Mouse (Mus musculus): ENCODE measurements around the gene Myl6. TPM values are rescaled to one million over a fixed set of nuclear protein-coding genes. Genes with fewer than 3 reads are reported as not detected.

Gene Myl6
- polyA plus RNA-seq, 1 experiment from 2014 or later, result 884 TPM

DNA sequence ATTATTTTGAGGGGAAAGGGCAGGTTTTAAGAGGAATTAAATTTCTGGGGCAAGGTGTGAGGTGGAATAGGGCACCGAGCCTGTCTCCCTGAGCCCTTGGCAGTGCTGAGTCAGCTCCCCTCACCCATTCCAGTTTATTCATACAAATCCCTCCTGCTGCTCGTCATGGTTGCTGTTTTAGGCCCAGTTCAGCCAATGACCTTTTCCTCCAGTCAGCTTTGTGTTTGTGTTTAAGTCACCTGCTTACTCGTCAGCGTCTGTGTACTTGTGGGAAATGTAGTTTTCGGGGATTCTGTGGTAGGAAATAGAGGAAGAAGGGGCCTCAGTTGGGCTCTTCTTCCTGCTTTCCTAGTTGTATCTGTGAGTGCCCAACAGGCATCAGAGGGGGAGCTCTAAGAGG, 4.6 kb downstream of the Myl6 start:
- Histone ChIP-seq H3K27me3 (ENCODE audit: control insufficient read depth, insufficient read depth, low read length) (no peaks in the 10 kb centered on the region), H3K4me3 (replicated peaks; ENCODE audit: low read length) (no peak overlapping the region), H3K4me1 (replicated peaks; ENCODE audit: control insufficient read depth, insufficient read depth, low read length) (peaks cover 23% of the 10 kb centered on the region), H3K9me3 (ENCODE audit: control insufficient read depth, low read length) (no peaks in the 10 kb centered on the region), H3K9ac (no peak overlapping the region), H3K27ac (no peak overlapping the region), H3K4me2 (replicated peaks) (no peak overlapping the region), H3K36me3 (replicated peaks; ENCODE audit: control insufficient read depth, insufficient read depth) (peaks cover 80% of the 10 kb centered on the region)
- DNase-seq (ENCODE audit: low spot score), result no peak
- WGBS, result 60% methylated on average over 5 of the region's 5 CpGs
- ATAC-seq (ENCODE audit: low FRiP score), result no peak

GRCm38 (mm10) chr10:128488776-128489175, 5.2 kb downstream of the Myl6 start:
- Histone ChIP-seq H3K4me1 (replicated peaks; ENCODE audit: control insufficient read depth, insufficient read depth, low read length) (peaks cover 22% of the 10 kb centered on the region), H3K36me3 (replicated peaks; ENCODE audit: control insufficient read depth, insufficient read depth) (peaks cover 86% of the 10 kb centered on the region)

GRCm38 (mm10) chr10:128487861-128488712, 5.9 kb downstream of the Myl6 start:
- H3K4me3 ChIP-seq (replicated peaks; ENCODE audit: low read length), result no peak overlapping the region
- 90% methylated on average over 22 of the region's 22 CpGs for WGBS
- H3K27me3 ChIP-seq (ENCODE audit: control insufficient read depth, insufficient read depth, low read length), result no peaks in the 10 kb centered on the region
- DNase-seq (ENCODE audit: low spot score) (no peak), ATAC-seq (ENCODE audit: low FRiP score) (no peak)
- H3K27ac ChIP-seq, result no peak overlapping the region
- no peaks in the 10 kb centered on the region for H3K9me3 ChIP-seq (ENCODE audit: control insufficient read depth, low read length)
- H3K4me2 ChIP-seq (replicated peaks), result no peak overlapping the region
- peaks cover 22% of the 10 kb centered on the region for H3K4me1 ChIP-seq (replicated peaks; ENCODE audit: control insufficient read depth, insufficient read depth, low read length)
- H3K36me3 ChIP-seq (replicated peaks; ENCODE audit: control insufficient read depth, insufficient read depth), result peaks cover 93% of the 10 kb centered on the region
- no peak overlapping the region for H3K9ac ChIP-seq

More at GRCm38 (mm10) chr10:128488776-128489175, 5.2 kb downstream of the Myl6 start:
- H3K9me3 ChIP-seq (ENCODE audit: control insufficient read depth, low read length), result no peaks in the 10 kb centered on the region
- DNase-seq (ENCODE audit: low spot score) (no peak), ATAC-seq (ENCODE audit: low FRiP score) (no peak)
- WGBS, result 80% methylated on average over 4 of the region's 4 CpGs
- no peak overlapping the region for H3K9ac ChIP-seq
- no peak overlapping the region for H3K4me2 ChIP-seq (replicated peaks)
- no peak overlapping the region for H3K4me3 ChIP-seq (replicated peaks; ENCODE audit: low read length)
- no peak overlapping the region for H3K27ac ChIP-seq
- no peaks in the 10 kb centered on the region for H3K27me3 ChIP-seq (ENCODE audit: control insufficient read depth, insufficient read depth, low read length)

DNA sequence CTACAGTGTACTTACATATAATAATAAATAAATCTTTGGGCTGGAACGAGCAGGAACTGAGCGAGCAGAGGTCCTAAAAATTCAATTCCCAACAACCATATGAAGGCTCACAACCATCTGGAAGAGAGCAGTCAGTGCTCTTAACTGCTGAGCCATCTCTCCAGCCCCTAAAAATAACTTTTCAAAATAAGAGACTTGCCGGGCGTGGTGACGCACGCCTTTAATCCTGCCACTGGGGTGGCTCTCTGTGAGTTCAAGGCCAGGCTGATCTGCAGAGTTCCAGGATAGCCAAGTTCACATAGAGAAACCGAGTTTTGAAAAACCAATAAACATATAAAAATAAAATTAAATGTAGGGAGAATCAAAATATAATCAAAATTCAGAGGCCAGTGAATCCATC, 7.6 kb downstream of the Myl6 start:
- H3K27me3 ChIP-seq (ENCODE audit: control insufficient read depth, insufficient read depth, low read length), result no peaks in the 10 kb centered on the region
- H3K4me2 ChIP-seq (replicated peaks), result no peak overlapping the region
- no peak overlapping the region for H3K27ac ChIP-seq
- ATAC-seq (ENCODE audit: low FRiP score), result no peak
- H3K4me1 ChIP-seq (replicated peaks; ENCODE audit: control insufficient read depth, insufficient read depth, low read length), result peaks cover 9% of the 10 kb centered on the region
- H3K36me3 ChIP-seq (replicated peaks; ENCODE audit: control insufficient read depth, insufficient read depth), result peaks cover 100% of the 10 kb centered on the region
- H3K4me3 ChIP-seq (replicated peaks; ENCODE audit: low read length), result no peak overlapping the region
- H3K9me3 ChIP-seq (ENCODE audit: control insufficient read depth, low read length), result no peaks in the 10 kb centered on the region
- no peak overlapping the region for H3K9ac ChIP-seq
- no peak for DNase-seq (ENCODE audit: low spot score)
- WGBS, result 93% methylated on average over 7 of the region's 7 CpGs

DNA sequence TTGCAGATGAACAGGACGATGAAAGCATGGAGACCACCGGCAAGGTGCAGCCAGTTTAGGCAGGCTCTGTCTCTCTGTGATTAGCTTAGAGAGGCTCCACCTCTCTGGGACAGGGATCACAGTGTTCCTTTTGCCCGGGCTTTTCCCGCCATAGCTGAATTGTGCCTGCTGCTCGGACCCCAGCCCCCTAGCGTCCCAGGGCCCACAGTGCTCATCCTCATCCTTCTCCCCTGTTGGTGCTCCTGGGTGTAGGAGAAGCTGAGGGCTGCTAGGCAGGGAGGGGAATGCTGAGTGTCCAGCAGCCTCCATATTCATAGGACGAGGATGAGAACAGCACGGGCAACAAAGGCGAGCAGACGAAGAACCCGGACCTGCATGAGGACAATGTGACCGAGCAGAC, 19.6 kb downstream of the Myl6 start:
- no peak overlapping the region for H3K4me3 ChIP-seq (replicated peaks; ENCODE audit: low read length)

GRCm38 (mm10) chr10:128460270-128460630, 33.7 kb downstream of the Myl6 start:
- Histone ChIP-seq H3K4me2 (replicated peaks) (peak overlapping the region; percentile 76), H3K9ac (peak overlapping the region; percentile 98), H3K27ac (peak overlapping the region; percentile 98), H3K27me3 (ENCODE audit: control insufficient read depth, insufficient read depth, low read length) (no peaks in the 10 kb centered on the region), H3K9me3 (ENCODE audit: control insufficient read depth, low read length) (no peaks in the 10 kb centered on the region), H3K4me3 (replicated peaks; ENCODE audit: low read length) (peak overlapping the region; percentile 89), H3K4me1 (replicated peaks; ENCODE audit: control insufficient read depth, insufficient read depth, low read length) (peaks cover 7% of the 10 kb centered on the region; the same call in 1 of the 2 replicates), H3K36me3 (replicated peaks; ENCODE audit: control insufficient read depth, insufficient read depth) (peaks cover 41% of the 10 kb centered on the region)
- 1% methylated on average over 5 of the region's 5 CpGs for WGBS
- no peak for ATAC-seq (ENCODE audit: low FRiP score)
- DNase-seq (ENCODE audit: low spot score), result no peak

More for the DNA sequence above, 19.6 kb downstream of the Myl6 start:
- DNase-seq (ENCODE audit: low spot score) (no peak), ATAC-seq (ENCODE audit: low FRiP score) (no peak)
- Histone ChIP-seq H3K4me2 (replicated peaks) (no peak overlapping the region), H3K27me3 (ENCODE audit: control insufficient read depth, insufficient read depth, low read length) (no peaks in the 10 kb centered on the region), H3K9ac (no peak overlapping the region), H3K9me3 (ENCODE audit: control insufficient read depth, low read length) (no peaks in the 10 kb centered on the region), H3K4me1 (replicated peaks; ENCODE audit: control insufficient read depth, insufficient read depth, low read length) (no peaks in the 10 kb centered on the region), H3K36me3 (replicated peaks; ENCODE audit: control insufficient read depth, insufficient read depth) (peaks cover 98% of the 10 kb centered on the region), H3K27ac (no peak overlapping the region)
- WGBS, result 91% methylated on average over 12 of the region's 12 CpGs

DNA sequence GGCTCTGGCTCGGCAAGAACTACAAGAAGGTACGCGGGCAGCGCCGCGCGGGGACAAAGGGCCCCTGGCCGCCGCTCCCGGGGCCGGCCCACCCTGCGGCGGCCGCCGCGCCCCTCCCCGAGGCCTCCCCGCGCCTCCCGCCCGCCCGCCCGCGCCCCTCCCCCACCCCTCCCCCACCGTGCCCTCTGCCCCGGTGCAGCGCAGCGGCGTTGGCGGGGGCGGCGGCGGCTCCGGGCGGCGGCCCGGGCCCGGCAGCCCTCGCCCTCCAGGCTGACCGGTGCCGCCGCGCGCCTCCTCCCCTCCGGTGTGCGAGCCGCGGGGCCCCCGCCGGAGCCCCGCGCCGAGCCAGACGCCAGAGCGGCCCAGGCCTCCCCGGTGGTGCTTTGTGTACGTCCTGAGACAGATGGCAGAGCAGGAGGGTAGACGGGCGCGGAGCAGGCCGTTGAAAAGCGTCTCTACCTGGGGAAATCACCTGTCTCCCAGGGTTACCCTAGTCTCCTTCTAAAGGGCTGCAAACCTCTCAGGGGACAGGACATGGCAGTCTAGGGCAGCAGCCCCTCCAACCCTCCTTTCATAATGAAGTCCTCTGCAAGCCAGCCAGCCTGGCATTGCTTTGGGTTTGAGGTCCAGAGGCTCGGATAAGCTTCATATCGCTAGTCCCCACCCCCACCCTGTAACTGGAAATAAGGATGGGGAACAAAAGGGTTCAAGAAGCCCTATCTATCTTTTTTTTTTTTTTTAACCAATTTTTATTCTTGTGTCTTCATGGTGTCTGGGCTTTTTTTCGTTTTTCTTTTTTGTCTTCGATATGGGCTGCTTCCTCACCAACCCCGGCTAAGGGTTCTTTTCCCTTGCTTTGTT, 34.3 kb downstream of the Myl6 start:
- H3K9me3 ChIP-seq (ENCODE audit: control insufficient read depth, low read length), result no peaks in the 10 kb centered on the region
- peak overlapping the region; percentile 76 for H3K4me2 ChIP-seq (replicated peaks)
- under 1% methylated on average over 24 of the region's 67 CpGs for WGBS
- peak overlapping the region; percentile 98 for H3K9ac ChIP-seq
- DNase-seq (ENCODE audit: low spot score), result peak; percentile 47
- peak overlapping the region; percentile 98 for H3K27ac ChIP-seq
- peaks cover 7% of the 10 kb centered on the region; the same call in 1 of the 2 replicates for H3K4me1 ChIP-seq (replicated peaks; ENCODE audit: control insufficient read depth, insufficient read depth, low read length)
- H3K4me3 ChIP-seq (replicated peaks; ENCODE audit: low read length), result peak overlapping the region; percentile 89
- peak; percentile 61 for ATAC-seq (ENCODE audit: low FRiP score)
- no peaks in the 10 kb centered on the region for H3K27me3 ChIP-seq (ENCODE audit: control insufficient read depth, insufficient read depth, low read length)
- H3K36me3 ChIP-seq (replicated peaks; ENCODE audit: control insufficient read depth, insufficient read depth), result peaks cover 35% of the 10 kb centered on the region

DNA sequence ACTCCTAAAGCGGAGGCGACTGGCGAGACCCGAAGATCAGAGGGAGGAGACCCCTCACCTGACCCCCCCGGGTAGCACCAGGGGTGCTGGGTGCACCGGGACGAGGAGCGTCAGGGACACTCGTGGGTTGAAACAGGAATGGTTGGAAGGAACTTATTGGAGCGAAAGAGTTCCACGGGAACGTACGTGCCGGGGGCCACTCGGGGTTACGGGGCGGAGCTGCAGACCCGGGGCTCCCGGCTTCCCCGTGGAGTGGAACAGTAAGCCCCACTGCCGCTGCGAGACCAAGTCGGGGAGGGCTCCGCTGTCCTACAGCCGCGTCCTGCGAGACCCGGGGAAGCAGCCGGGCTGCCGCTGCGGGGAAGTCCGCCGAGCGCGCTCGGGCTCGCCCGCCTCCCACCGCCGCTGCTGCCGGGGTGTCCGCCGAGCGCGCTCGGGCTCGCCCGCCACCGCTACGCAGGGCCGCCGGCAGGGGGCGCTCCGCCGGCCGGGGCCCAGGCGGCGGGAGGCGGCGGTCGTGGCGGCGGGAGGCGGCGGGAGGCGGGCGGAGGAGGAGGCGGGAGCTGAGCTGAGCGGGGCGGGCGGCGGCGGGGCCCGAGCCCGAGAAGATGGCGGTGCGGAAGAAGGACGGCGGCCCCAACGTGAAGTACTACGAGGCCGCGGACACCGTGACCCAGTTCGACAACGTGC, 35.1 kb downstream of the Myl6 start, which contains the start of gene Smarcc2:
TSS of gene Smarcc2 (plus strand) at position 530 of the 690 bp plus-strand sequence.
- H3K27me3 ChIP-seq (ENCODE audit: control insufficient read depth, insufficient read depth, low read length), result no peaks in the 10 kb centered on the region
- peak; percentile 86 for DNase-seq (ENCODE audit: low spot score)
- H3K4me3 ChIP-seq (replicated peaks; ENCODE audit: low read length), result peak within 1 kb of the TSS; percentile 89
- WGBS, result under 1% methylated on average over 68 of the region's 86 CpGs
- H3K36me3 ChIP-seq (replicated peaks; ENCODE audit: control insufficient read depth, insufficient read depth), result peaks cover 27% of the 10 kb centered on the region
- H3K4me1 ChIP-seq (replicated peaks; ENCODE audit: control insufficient read depth, insufficient read depth, low read length), result peaks cover 7% of the 10 kb centered on the region; the same call in 1 of the 2 replicates
- ATAC-seq (ENCODE audit: low FRiP score), result peak; percentile 77
- H3K9ac ChIP-seq, result peak within 1 kb of the TSS; percentile 98
- H3K9me3 ChIP-seq (ENCODE audit: control insufficient read depth, low read length), result no peaks in the 10 kb centered on the region
- H3K4me2 ChIP-seq (replicated peaks), result peak within 1 kb of the TSS; percentile 76
- peak within 1 kb of the TSS; percentile 98 for H3K27ac ChIP-seq

All from hindbrain, embryonic 14.5 days (tissue).